Mouse (Mus musculus) gonadal fat pad, adult 2 months (tissue): ENCODE data around the gene Hoxd10. TPM values are rescaled to one million over a fixed set of nuclear protein-coding genes. Genes with fewer than 3 reads are reported as not detected.

Experiments
- DNase-seq: peaks from one replicate; pipeline ENCODE4 v3.0.0-alpha.2; 2012; ENCODE audit warnings: low read depth
- polyA plus RNA-seq: library from polyadenylated mRNA; depleted of rRNA; stranded (reverse); fragments of >200 nt; gene quantifications from 2 replicates; pipeline ENCODE4 v1.2.3, GENCODE M21; 2012

Gene Hoxd10
- polyA plus RNA-seq, 1 experiment, result 2.2 TPM

DNA sequence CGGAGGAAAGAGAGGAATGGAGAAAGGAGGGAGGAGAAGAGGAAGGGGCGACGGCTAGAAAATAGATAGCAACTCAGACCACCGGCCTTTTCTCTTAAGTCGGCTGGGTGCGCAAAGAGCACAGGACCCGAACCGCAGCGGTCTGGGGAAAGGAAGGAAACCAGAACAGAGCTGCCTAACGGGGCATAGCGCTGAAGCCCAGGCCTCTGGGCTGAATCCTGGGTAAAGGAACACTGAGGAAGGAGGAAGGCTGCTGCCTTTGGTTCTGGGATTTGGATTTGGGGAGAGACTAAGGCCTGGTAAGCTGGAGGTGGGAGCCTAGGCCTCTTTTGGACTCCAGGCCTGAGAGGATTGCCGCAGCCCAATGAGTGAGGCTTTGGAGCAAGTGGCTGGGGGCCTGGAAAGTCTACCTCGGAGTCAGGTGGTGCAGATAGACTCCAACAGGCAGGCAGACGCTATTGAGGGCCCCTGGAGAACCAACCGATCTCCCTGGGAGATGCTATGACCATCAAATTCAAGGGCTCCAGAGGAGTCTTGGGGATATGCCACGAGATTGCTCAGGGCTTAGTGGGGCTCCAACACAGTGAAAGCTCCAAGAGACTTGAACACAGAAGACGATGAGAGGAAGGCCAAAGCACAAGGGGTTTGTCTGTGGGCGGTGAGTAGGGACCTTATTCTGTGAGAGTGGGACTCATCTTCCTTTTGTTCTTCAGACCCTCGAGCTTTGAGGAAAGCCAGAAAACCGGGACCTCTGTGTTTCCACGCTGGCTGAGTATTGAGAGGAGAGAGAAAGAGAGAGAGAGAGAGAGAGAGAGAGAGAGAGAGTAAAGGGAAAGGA is 10.9 kb upstream of the Hoxd10 start:
- no peak for DNase-seq

DNA sequence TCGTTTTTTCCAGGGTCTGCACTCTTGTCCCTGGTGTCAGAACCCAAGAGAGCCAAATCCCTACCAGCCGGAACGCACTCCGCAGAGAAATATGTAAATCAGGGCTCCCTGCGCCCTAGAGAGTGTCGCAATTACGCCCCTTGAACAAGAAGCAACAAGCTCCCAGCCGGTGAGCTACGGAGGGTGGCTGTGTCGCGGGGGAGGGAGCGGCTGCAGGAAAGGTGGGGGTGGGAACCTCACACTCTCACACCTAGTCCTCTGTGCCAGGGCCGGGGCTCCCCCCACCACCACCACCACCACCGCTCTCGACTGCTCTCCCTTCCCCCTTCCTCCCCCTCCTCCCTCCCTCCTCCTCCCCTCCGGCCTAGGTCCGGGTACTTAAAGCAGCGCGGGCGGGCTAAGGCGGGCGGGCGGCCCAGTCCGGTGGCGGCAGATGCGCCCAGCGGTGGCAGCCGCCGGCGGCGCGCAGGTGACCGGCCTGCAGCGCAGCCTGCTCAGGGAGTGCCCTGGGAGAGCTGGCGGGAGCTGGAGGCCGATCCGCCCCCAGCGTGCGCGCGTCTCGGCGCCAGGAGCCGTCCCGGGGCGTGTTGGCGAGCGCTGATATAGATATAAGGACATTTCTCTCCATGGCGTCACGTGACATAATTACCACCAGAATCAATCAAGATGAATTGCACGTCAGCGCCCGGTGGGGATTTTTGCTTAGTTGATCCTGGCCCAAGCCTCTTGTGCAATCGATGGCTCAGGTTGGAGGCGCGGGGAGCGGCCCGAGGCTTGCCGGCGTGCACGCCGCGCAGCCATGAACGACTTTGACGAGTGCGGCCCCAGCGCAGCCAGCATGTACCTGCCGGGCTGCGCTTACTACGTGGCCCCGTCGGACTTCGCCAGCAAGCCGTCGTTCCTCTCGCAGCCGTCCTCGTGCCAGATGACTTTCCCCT is 9.9 kb upstream of the Hoxd10 start:
- no peak for DNase-seq

DNA sequence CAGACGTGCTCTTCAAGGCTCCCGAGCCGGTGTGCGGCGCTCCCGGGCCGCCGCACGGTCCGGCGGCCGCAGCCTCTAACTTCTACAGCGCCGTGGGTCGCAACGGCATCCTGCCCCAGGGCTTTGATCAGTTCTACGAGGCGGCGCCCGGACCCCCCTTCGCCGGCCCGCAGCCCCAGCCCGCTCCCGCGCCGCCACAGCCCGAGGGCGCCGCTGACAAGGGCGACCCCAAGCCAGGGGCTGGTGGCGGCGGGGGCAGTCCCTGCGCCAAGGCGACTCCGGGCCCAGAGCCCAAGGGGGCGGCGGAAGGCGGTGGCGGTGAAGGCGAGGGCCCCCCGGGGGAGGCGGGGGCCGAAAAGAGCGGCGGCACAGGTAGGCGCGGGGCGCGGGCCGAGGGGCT is 8.9 kb upstream of the Hoxd10 start:
- no peak for DNase-seq

DNA sequence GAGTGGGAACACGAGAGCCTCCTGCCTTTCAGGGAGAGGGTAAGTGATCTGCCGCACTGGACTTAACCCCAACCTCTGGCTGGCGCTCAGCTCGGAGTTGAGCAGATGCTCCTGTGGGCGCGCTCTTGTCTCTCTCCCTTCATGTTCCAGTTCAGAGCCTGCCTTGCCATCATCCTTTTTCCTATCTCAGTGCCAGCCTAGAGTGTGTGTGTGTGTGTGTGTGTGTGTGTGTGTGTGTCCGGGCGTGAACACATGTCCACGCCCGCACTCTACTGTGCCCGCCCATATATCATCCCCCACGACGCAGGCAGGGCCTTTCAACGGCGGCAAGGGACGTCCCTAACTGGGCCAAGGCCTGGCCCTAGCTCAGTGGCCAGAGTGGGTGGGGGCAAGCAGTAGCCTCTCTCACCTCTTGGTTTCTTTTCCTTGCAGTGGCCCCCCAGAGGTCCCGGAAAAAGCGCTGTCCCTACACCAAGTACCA is 8.2 kb upstream of the Hoxd10 start:
- no peak for DNase-seq

DNA sequence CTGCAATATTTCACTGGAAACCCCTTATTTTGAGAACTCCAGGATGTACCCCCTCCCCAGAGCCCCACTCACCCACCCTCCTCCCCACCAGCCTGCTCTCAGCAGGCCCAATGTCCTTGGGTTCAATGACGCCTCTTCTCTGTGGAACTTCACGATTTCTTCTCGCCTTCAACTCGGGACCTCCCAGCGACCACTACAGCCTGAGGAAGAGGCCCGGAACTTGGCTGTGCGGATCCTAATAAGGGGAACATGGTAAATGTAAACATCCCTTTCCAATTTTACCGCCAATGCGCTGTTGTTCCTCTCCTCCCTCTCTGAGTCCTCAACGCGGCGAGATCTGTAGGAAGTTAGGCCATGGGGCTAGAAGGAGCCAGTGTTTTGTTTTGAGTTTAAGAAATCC is 7.6 kb upstream of the Hoxd10 start:
- DNase-seq, result no peak

DNA sequence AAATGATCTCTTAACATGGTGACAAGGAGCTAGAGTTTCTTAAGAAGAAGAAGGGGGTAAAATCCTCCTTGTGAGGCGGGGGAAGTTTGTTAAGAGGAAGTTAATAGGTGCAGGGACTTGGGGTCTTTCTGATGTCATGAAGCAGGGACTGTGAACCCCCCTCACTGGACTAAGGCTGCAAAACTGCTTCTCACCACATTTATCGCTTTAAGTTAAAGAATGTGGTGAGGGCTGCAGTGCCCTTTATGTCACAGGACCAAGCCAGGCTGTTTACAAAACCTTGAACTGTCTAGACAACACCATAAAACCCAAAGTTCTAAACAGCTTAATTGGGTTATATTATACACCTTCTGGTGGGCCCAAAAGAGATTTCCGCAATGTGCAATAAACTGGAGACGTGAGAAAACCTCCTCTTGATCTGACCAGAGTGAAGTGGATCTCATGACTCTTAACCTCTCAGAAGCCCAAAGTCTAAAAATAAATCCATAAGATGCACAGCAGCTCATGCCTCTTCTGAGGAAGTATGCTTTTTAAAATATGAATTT is 6.6 kb upstream of the Hoxd10 start:
- DNase-seq, result no peak

DNA sequence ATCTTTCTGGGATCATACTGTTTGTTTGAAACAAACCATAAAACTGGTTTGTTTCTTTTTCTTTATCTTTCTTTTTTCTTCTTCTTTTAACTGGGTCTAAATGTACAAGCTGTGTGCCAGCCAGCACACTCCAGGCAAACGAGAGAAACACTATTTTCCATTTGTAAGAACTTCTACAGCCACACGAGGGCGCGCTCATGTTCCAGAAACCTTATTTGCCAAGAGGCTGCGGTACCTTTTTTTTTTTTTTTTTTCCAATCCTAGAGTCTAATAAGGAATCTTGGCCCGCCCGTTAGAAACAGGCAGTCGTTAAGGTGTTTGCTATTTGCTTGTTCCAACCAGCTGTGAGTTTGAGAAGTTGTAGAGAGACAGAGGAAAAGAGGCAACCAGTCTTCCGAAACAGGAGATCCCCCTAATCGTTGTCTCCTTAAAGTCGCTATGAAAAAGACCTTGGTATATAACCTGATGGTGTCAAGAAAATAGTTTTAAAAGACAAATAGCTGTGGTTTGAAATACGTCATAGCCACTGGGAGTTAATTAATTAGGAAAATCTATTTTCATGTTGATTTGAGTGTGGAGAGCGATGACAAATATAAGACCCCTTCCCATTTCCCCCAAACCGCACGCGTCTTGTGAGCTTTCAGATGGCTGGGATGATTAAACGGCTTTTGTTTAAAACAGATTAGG is 5.3 kb upstream of the Hoxd10 start:
- DNase-seq, result no peak

DNA sequence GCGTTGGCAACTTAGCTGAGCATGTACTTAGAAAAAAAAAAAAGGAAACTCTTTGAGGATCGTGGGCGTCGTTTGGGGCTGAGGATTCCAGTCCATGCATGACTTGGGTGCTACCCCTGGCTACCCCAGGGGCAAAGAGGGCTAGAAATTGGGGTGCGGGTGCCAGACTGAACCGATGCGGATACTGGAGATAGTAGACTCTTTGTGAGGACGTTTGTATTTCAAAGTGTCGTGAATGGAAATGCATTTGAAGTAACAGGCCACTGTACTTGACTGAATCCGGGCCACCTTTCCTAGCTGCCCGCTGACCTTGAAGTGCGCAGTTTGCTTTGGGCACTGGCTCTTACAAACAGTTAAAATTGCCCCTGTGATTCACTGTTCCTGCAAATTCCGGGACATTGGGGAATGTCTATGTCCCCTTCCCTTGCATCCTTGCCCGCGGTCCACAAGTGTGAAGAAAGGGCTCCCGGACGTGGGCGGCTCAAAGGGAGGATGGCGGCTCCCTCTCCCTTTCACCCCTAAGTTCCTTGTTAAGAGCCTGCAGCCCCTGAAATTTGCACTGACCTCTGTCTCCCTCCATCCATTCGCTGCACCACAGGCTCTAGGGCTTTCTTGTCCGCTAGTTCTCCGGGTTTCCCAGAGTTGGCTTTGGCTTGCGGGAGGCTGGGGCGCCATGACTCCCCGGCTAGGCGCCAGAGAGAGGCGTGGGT is 4.6 kb upstream of the Hoxd10 start:
- no peak for DNase-seq

DNA sequence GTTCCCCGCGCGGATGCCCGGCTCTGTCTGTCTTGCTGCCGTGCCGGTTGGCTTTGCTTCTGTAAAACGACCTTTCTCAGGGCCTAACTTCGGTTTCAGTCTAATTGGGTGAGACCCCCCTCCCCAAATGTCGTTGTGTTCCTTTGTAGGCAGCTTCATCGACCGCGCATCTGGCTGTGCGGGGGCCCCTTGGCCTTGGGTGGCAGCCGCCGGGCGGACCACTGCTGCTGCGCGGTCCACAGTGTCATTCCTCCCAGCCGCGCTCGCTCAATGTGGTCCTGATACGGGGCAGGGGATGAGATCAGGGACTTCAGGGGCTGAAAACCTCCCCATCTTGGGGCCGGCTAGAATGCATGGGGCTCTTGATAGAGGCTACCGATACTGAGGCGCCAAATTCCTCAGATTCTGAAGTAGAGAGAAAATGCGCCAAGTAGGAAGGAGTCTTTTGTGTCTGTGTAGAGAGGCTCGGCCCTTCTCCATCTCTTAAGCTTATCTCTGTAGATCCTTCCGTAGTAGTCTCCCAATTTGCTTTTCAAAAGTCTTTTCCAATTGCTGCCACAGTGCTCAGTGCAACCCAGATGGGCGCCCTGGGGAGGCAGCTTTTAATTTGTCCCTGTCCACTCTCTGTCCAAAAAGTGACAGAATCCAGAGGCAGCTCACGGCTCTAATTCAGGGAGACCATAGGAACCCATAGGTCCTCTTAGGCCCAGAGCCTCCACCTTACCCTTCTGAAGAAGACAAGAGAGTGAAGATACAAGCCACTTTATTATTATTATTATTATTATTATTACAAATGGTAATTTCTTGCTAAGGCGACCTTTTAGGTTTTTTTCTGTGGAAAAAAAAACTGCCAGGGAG is 3.8 kb upstream of the Hoxd10 start:
- no peak for DNase-seq

DNA sequence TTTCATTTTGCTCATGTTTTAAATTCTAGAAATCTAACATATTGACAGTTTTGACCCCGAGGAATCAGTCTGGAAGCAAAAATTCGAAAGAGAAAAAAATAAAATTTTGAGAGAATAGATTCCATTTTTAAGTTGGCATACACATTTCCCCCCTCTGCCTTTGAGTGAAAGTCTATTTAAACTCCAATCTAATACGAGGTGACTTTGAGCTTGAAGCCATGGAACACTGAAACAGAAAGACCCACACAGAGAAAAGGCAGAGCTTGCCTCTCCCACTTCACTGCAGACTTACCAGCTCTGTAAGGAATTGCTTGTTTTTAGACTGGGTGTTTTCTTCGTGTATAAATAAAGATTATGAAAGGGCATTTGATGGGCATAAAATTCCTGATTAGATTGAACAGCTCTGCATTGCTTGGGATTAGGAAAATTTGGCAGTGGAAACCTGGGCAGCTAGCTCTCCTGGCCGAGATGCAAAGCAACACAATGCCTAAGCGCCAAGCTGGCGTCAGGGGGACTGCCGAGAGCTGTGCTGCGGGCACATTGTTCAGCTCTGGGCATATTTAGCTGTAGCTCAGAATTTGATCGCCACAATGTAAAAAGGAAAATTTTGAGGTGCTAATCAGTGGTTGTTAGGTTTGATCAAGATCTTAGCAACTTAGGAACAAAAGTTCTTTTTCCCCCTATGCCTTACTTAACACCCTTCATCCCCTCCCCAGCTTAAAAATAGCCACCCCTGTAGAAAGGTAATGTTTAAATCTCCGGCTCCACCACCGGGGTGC is 2.7 kb upstream of the Hoxd10 start:
- DNase-seq, result no peak

DNA sequence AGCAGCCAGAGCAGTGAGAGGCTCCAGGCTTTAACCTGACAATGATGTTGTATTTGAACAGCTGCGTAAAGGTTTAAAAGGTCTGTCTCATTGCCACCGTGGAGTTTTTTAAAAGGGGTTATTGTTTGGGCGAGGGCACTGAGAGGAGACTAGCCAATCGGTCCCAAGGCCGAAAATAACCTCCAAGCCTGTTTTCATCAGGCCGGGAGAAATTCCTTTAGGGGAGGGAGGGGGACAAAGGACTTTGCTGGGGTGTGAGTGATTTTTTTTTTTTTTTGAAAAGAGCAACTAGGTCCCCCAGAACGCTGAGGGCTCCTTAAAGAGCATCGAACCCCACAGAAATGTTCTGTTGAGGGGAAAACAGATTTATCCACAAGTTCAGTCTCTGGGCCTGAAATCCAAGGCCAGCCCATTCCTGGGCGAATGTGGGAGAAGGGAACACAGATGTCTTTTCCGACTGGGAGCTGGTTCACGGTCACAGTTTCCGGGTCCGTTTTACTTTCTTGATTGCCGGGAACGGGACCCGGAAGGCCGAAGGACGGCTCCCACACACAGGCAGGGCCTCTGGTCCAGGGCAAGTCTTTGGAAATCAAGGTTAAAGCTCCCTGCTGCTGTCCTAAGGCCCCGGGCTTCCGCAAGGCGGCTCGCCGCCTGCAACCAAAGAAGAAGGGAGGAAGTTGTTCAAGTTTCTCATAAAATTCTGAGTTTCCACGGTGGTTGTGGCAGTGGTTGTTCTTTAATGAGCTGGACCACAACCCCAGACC is 2.0 kb upstream of the Hoxd10 start:
- DNase-seq, result no peak

DNA sequence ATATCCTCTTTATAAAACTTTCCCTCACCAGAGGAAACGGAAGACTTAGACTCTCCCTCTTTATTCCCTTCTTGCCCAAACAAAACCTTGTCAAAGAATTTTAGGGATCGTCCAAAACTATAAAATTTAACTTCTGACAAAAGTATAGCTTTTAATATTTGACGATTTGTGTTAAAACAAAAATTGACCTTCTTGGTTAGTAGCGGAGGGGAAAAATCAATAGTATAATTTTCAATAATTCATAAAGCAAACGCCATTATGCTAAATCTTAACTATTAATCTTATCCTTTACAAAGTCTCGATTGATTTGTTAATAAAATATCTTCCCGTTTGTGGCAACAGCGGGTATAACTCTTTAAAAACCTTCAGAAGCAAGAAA is 1.4 kb upstream of the Hoxd10 start:
- DNase-seq, result no peak

DNA sequence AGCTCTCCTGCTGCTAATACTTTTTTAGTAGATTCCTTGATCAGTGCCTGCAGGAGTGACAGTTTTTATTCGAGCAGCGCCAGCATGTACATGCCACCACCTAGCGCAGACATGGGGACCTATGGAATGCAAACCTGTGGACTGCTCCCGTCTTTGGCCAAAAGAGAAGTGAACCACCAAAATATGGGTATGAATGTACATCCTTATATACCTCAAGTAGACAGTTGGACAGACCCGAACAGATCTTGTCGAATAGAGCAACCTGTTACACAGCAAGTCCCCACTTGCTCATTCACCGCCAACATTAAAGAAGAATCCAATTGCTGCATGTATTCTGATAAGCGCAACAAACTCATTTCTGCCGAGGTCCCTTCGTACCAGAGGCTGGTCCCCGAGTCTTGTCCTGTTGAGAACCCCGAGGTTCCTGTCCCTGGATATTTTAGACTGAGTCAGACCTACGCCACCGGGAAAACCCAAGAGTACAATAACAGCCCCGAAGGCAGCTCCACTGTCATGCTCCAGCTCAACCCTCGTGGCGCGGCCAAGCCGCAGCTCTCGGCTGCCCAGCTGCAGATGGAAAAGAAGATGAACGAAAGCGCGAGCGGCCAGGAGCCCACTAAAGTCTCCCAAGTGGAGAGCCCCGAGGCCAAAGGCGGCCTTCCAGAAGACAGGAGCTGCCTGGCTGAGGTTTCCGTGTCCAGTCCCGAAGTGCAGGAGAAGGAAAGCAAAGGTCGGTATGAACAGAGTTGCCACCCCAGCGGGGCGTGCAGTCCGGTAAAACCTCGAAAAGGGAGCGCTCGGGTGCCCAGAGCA is 477 bp downstream of the Hoxd10 start:
- no peak for DNase-seq

DNA sequence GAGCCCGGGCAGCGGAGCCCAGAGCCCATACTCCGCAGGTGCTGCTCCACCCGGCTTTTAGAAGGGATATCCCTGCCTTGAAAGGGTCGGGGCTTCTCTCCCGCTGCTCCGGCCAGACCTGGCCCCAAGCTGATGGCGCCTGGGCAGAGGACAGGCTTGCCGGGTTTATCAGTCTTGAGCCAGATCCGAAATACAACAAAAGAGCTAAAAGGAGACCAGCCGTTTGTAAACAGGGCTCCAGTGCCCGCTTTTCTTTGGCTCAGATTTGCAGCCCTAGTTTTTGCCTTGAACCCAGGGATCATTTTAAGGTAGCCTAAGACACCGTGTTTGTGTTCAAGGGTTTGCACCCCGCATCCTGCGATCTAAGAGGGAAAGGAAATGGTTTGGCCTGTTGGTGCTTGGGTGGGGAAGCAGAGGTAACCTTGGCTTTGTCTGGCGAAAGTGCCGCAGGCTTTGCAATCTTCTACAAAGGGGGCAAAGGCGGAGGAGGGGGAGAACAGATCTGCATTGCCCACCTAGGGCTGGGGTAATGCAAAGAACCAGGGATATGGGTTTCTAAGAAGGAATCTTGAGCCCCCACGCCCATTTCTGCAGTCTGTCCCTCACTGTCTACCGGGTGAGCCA is 1.2 kb downstream of the Hoxd10 start:
- no peak for DNase-seq

DNA sequence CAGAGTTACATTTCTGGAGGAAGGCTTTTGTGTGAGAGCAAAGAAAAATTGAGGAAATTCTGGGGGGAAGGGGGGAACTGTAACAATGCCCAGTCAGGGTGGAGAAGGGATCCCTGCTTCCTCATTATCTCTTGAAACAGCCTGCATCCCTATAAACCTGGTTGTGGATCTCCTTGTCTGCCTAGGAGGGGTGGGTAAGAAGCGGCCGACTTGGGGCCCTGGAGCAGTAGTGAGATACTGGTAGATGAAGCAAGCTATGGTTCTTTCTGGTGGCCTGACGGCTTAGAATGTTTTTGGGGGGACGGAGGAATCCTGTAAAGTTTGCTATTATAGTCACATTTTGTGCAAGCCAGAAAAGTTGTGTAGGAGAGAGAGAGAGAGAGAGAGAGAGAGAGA is 1.7 kb downstream of the Hoxd10 start:
- no peak for DNase-seq

DNA sequence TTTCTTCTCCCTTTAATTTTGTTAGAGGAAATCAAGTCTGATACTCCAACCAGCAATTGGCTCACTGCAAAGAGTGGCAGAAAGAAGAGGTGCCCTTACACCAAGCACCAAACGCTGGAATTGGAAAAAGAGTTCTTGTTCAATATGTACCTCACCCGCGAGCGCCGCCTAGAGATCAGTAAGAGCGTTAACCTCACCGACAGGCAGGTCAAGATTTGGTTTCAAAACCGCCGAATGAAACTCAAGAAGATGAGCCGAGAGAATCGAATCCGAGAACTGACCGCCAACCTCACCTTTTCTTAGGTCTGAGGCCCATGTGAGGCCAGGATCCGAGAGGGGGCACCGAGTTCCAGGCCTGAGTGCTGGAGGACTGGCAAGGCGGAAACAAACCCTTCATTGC is 2.3 kb downstream of the Hoxd10 start:
- DNase-seq, result no peak

DNA sequence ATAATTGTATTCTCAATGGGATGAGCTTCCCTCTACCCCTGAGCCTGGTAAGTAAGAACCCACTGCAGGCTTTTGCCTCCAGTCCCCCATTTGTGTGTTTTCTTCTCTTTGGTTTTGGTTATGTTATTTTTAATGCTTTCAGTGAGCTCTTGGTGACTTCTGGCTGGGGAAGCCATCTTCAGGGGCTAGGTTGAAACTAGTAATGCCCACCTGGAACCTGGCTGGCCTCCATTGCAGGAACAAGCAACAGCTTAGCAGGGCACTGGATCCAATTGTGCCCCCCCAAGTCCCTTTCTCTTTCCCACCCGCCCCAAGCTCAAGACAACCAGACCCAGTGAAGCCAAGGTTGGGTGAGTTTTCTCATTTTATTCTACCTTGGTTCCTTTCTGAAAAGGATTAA is 3.7 kb downstream of the Hoxd10 start:
- DNase-seq, result no peak
